Mouse (Mus musculus) liver, embryonic 11.5 days (tissue): ENCODE results near the gene Klk8. TPM values are rescaled to one million over a fixed set of nuclear protein-coding genes. Genes with fewer than 3 reads are reported as not detected.

Experiments
- ATAC-seq: fragments of 200-750 bp; cut with Nextera tagmentation; replicated peaks from 2 replicates; pipeline ENCODE4 v1.8.0; 2017; ENCODE audit warnings: moderate number of reproducible peaks, mild to moderate bottlenecking, moderate TSS enrichment, moderate library complexity; ENCODE audit not compliant: low FRiP score
- DNase-seq: peaks from one replicate; pipeline ENCODE4 v3.0.0-alpha.2; 2017; ENCODE audit warnings: low spot score
- H3K27ac ChIP-seq: fragments of 300-500 bp; sonication (generic); 2 replicates; pipeline ENCODE4 v1.5.1; 2014; ENCODE audit warnings: mild to moderate bottlenecking, low read depth, low read length, control low read depth
- H3K27me3 ChIP-seq: fragments of 300-500 bp; sonication (generic); replicated peaks from 2 replicates; pipeline ENCODE4 v1.6.1; 2014; ENCODE audit warnings: low read length, mixed read lengths; ENCODE audit not compliant: control insufficient read depth, insufficient read depth
- H3K36me3 ChIP-seq: fragments of 300-500 bp; sonication (generic); 2 replicates; pipeline ENCODE4 v1.6.1; 2014; ENCODE audit warnings: mild to moderate bottlenecking, low read length, moderate library complexity, mixed read lengths; ENCODE audit not compliant: control insufficient read depth, insufficient read depth
- H3K4me1 ChIP-seq: fragments of 300-500 bp; sonication (generic); replicated peaks from 2 replicates; pipeline ENCODE4 v1.6.1; 2014; ENCODE audit warnings: low read length, mixed read lengths; ENCODE audit not compliant: control insufficient read depth, insufficient read depth
- H3K4me2 ChIP-seq: fragments of 300-500 bp; sonication (generic); 2 replicates; pipeline ENCODE4 v1.6.1; 2014; ENCODE audit warnings: mild to moderate bottlenecking, control low read depth, moderate library complexity
- H3K4me3 ChIP-seq: fragments of 300-500 bp; sonication (generic); 2 replicates; pipeline ENCODE4 v1.5.1; 2014; ENCODE audit warnings: low read depth, low read length, control low read depth
- H3K9ac ChIP-seq: fragments of 300-500 bp; sonication (generic); 2 replicates; pipeline ENCODE4 v1.6.1; 2014; ENCODE audit warnings: low read depth, low read length, control low read depth
- H3K9me3 ChIP-seq: fragments of 300-500 bp; sonication (generic); 2 replicates; pipeline ENCODE4 v1.6.1; 2016; ENCODE audit warnings: low read length, inconsistent platforms, mixed read lengths; ENCODE audit not compliant: control insufficient read depth
- WGBS: fragments of 180-500 bp; shearing (Covaris S2); extraction: QIAGEN DNeasy Blood & Tissue Kit; methylation state at CpG from one replicate; pipeline ENCODE4 v1.1.7; 2014; 5-methylcytosine and 5-hydroxymethylcytosine counted together
- polyA plus RNA-seq: library from polyadenylated mRNA; unstranded; fragments of >200 nt; fragmentation: Nextera tagmentation; extraction: Ambion mirVana; gene quantifications from 2 replicates; pipeline ENCODE4 v1.2.1, GENCODE M21; 2014

The Klk8 gene
- polyA plus RNA-seq, 1 experiment from 2014 or later: 29.1 TPM

GRCm38 (mm10) chr7:43810994-43811393 is 13.6 kb downstream of the Klk8 start, which contains the start of gene Klk7:
Gene Klk7 (plus strand): TSS chr7:43811294.
- DNase-seq (no peak), ATAC-seq (no peak)
- WGBS: 46% methylated on average over 5 of the region's 5 CpGs
- H3K36me3 ChIP-seq: no peaks in the 10 kb centered on the region
- H3K4me1 ChIP-seq: no peaks in the 10 kb centered on the region
- no peaks in the 10 kb centered on the region for H3K27me3 ChIP-seq
- no peak within 1 kb of the TSS for H3K4me3 ChIP-seq
- H3K9ac ChIP-seq: no peak within 1 kb of the TSS
- no peaks in the 10 kb centered on the region for H3K9me3 ChIP-seq
- no peak within 1 kb of the TSS for H3K4me2 ChIP-seq
- no peak within 1 kb of the TSS for H3K27ac ChIP-seq

- no peak overlapping the region for H3K4me2 ChIP-seq
- no peaks in the 10 kb centered on the region for H3K27me3 ChIP-seq
- 79% methylated on average over 7 of the region's 7 CpGs for WGBS
- H3K4me1 ChIP-seq: no peaks in the 10 kb centered on the region
- no peak overlapping the region for H3K27ac ChIP-seq
- no peak for ATAC-seq
- no peak overlapping the region for H3K9ac ChIP-seq
- no peaks in the 10 kb centered on the region for H3K9me3 ChIP-seq
- peak; percentile 12 for DNase-seq
- H3K4me3 ChIP-seq: no peak overlapping the region
- no peaks in the 10 kb centered on the region for H3K36me3 ChIP-seq
Measured at GRCm38 (mm10) chr7:43815211-43815610, 17.8 kb downstream of the Klk8 start.

- Histone ChIP-seq H3K4me2 (no peak overlapping the region), H3K36me3 (no peaks in the 10 kb centered on the region), H3K9me3 (no peaks in the 10 kb centered on the region), H3K27me3 (no peaks in the 10 kb centered on the region), H3K9ac (no peak overlapping the region), H3K27ac (no peak overlapping the region), H3K4me1 (no peaks in the 10 kb centered on the region), H3K4me3 (no peak overlapping the region)
- DNase-seq (peak; percentile 7), ATAC-seq (no peak)
Measured at GRCm38 (mm10) chr7:43816746-43817145, 19.4 kb downstream of the Klk8 start.

- Histone ChIP-seq H3K4me1 (no peaks in the 10 kb centered on the region), H3K9me3 (no peaks in the 10 kb centered on the region), H3K9ac (no peak overlapping the region), H3K27ac (no peak overlapping the region), H3K4me2 (no peak overlapping the region), H3K36me3 (no peaks in the 10 kb centered on the region), H3K4me3 (no peak overlapping the region), H3K27me3 (no peaks in the 10 kb centered on the region)
- 82% methylated on average over 7 of the region's 7 CpGs for WGBS
- no peak for DNase-seq
- ATAC-seq: no peak
Measured at GRCm38 (mm10) chr7:43821581-43821980, 24.2 kb downstream of the Klk8 start.

- 82% methylated on average over 10 of the region's 10 CpGs for WGBS
- Histone ChIP-seq H3K27ac (no peak within 1 kb of the TSS), H3K9ac (no peak within 1 kb of the TSS), H3K36me3 (no peaks in the 10 kb centered on the region), H3K27me3 (no peaks in the 10 kb centered on the region), H3K9me3 (no peaks in the 10 kb centered on the region), H3K4me1 (no peaks in the 10 kb centered on the region), H3K4me2 (no peak within 1 kb of the TSS), H3K4me3 (no peak within 1 kb of the TSS)
- DNase-seq (no peak), ATAC-seq (no peak)
Measured at GRCm38 (mm10) chr7:43824199-43824598, 26.8 kb downstream of the Klk8 start, which contains the start of gene Klk6. Gene Klk6 (plus strand): TSS chr7:43824499.

- Histone ChIP-seq H3K4me1 (no peaks in the 10 kb centered on the region), H3K9ac (no peak overlapping the region), H3K27ac (no peak overlapping the region), H3K9me3 (no peaks in the 10 kb centered on the region), H3K4me2 (no peak overlapping the region), H3K36me3 (no peaks in the 10 kb centered on the region), H3K27me3 (no peaks in the 10 kb centered on the region), H3K4me3 (no peak overlapping the region)
- WGBS: 74% methylated on average over 5 of the region's 5 CpGs
- ATAC-seq: no peak
- no peak for DNase-seq
Measured at GRCm38 (mm10) chr7:43826056-43826455, 28.7 kb downstream of the Klk8 start.

GRCm38 (mm10) chr7:43827706-43828105 is 30.3 kb downstream of the Klk8 start:
- H3K9ac ChIP-seq: no peak overlapping the region
- H3K27ac ChIP-seq: no peak overlapping the region
- H3K9me3 ChIP-seq: no peaks in the 10 kb centered on the region
- DNase-seq: no peak
- WGBS: 79% methylated on average over 4 of the region's 4 CpGs
- no peak overlapping the region for H3K4me2 ChIP-seq
- ATAC-seq: no peak
- no peak overlapping the region for H3K4me3 ChIP-seq
- no peaks in the 10 kb centered on the region for H3K4me1 ChIP-seq
- H3K36me3 ChIP-seq: no peaks in the 10 kb centered on the region
- no peaks in the 10 kb centered on the region for H3K27me3 ChIP-seq

GRCm38 (mm10) chr7:43829006-43829405 is 31.6 kb downstream of the Klk8 start:
- Histone ChIP-seq H3K27me3 (no peaks in the 10 kb centered on the region), H3K27ac (no peak overlapping the region), H3K36me3 (no peaks in the 10 kb centered on the region), H3K4me2 (no peak overlapping the region), H3K4me1 (no peaks in the 10 kb centered on the region), H3K4me3 (no peak overlapping the region), H3K9ac (no peak overlapping the region), H3K9me3 (no peaks in the 10 kb centered on the region)
- DNase-seq (no peak), ATAC-seq (no peak)
- 81% methylated on average over 8 of the region's 8 CpGs for WGBS

GRCm38 (mm10) chr7:43841701-43842100 is 44.3 kb downstream of the Klk8 start, which contains the start of gene Klk5:
Gene Klk5 (plus strand): TSS chr7:43841971.
- no peak within 1 kb of the TSS for H3K27ac ChIP-seq
- 39% methylated on average over 3 of the region's 3 CpGs for WGBS
- DNase-seq (no peak), ATAC-seq (no peak)
- H3K27me3 ChIP-seq: no peaks in the 10 kb centered on the region
- no peak within 1 kb of the TSS for H3K9ac ChIP-seq
- H3K36me3 ChIP-seq: no peaks in the 10 kb centered on the region
- no peak within 1 kb of the TSS for H3K4me3 ChIP-seq
- H3K4me1 ChIP-seq: no peaks in the 10 kb centered on the region
- no peaks in the 10 kb centered on the region for H3K9me3 ChIP-seq
- no peak within 1 kb of the TSS for H3K4me2 ChIP-seq
